Mouse (Mus musculus) adrenal gland, adult 8-10 months (tissue): ENCODE measurements at regions not wholly inside any gene's neighbourhood (a gene's known extent, or its start where the extent isn't known, plus 50 kb on each side); places are given as distances from the start of the nearest gene placed in this dataset.

Experiments used
- DNase-seq: peaks from one replicate; pipeline ENCODE4 v3.0.0; 2022

DNA sequence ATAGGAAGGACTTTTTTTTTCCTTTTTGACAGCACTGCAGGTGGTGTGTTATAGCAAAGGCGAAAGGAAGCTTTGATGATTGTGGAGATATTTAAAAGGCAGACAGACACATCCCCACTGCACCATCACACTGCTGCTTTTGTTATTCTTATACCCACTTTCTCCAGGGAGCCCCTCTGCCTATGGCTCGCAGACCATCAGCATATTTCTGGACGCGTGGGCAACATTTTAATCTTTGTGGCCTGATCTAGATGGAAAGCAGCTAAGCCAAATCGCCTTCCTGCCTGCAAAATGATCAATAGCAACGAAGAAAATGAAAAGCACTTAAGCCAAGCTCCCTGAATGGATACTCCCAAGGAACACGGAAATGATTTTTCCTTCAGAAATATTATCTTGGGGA is 1054.0 kb downstream of the Synb start:
- no peak for DNase-seq

DNA sequence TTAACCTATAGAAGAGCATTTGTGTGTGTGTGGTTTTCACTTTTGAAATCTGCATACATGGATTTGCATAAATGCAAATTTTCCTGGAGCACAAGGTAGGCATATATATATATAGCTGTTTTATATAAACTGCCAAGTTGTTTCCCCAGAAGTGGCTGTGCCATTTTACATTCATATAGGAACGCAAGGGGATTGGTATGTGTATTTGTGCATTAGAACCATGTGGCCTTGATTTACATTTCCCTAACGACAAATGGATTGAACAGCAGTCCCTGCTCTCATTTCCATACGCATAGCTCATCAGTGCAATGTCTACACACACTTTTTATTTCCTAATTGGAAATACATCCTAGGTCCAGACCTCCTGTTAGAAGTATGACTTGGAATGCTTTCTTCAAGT is 1069.9 kb downstream of the Synb start:
- DNase-seq = no peak

DNA sequence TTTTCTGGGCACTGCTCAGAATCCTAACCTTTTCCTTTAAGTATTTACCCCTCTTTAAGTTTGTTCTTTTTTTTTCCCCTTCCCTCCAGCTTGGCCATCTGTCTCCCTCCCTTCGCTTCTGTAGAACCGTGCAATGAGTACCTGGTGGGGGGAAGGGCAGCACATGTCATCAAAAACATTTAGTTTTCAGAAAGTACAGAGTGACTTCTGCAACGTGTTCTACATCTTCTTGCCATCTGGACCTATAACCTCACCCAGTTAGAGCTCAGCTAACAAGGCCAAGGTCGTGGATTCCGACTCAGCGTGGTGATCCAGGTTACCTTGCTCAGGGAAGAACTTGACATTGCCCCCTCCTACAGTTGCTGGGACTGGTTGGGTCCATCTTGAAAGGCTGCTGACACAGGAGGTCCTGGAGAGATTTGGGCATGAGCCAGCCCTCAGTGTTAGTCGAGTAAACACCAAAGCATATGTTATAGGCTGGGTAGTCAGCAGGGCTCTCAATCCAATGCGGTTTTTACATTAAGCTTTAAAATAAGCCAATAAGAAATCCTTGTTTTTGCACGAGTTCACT is 1075.0 kb downstream of the Synb start:
- DNase-seq = peak; percentile 2

DNA sequence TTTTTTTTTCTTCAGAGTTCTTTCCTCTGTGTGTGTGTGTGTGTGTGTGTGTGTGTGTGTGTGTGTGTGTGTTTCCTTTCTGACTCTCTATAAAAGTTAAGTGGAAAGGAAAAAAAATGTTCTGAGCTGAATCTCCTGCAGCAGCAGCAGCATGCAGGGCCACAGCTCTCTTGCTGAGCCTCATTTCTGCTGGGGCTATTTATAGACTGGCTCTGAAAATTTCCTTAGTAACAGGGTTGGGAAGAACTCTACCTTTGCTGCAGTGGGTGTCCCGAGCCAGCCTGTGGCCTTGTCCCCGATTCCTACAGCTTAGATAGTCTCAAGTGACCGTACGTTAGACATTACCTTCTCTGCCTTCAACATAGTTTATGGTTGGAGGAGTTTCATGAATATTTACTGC is 1075.6 kb downstream of the Synb start:
- DNase-seq = peak; percentile 40

DNA sequence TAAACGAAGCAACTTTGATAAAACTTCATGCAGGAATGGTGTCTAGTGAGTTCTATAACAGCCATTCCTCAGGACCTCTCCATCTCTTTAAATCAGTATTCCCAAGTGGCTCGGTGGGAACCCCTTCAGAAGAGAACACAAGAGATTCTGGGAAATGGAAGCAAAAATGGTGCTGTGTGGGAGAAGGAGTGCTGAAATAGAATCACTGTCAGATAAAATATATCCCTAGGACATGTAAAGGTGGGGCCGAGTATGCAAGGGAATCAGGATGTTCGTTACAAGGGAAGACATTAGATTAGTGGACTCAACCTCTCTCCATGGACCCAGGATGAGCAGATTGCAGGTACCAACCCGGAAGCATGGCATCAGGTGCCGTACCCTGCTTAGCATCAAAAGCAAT is 1076.1 kb downstream of the Synb start:
- DNase-seq = no peak

DNA sequence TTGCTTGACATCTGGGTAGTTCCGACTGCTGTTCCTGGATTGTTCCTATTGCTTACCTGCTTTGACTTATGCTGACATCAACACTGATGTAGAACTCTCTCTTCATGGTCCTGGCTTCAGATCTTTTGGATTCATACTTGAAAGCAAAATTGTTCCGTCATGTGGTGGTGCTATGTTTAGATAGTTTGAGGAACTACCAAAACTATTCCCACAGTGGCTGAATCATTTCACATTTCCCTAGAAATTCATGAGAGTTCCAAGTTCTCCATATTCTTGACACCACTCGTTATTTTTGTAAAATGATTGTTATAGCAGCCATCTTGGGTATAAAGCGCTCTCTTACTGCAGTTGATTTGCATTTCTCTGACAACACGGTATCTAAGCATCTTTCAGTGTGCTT is 1080.2 kb downstream of the Synb start:
- no peak for DNase-seq

DNA sequence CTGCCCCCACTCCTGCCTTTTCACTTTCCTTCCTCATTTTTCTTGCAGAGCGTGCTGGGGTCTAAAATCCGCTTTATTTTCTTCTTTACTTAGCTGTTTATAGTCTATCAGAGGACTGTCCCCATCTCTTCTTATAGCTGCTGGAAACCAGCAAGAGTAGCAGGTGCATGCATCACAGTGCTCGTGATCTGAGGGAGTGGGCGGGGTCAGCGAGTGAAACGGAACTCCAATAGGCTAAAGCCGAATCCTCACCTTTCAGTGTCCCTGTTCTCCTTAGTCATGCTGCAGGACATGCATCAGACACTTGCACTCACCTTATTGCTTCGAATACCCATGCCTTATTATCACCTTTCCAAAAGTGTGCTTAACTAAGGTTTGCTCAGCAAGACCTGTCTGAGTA is 1095.3 kb downstream of the Synb start:
- no peak for DNase-seq

DNA sequence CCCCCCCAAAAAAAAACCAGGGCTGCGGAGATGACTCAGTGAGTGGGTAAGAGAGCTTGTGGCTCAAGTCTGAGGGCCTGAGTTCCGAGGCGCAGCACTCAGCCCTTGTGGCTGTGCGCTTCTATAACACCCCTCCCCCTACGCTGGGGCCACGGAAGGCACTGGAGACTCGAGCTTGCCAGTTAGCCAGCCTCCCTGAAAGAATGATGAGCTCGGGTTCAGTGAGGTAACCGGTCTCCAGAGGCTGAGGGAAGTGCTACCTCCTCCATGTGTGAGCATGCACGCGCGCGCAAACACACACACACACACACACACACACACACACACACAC is 1096.7 kb downstream of the Synb start:
- no peak for DNase-seq

DNA sequence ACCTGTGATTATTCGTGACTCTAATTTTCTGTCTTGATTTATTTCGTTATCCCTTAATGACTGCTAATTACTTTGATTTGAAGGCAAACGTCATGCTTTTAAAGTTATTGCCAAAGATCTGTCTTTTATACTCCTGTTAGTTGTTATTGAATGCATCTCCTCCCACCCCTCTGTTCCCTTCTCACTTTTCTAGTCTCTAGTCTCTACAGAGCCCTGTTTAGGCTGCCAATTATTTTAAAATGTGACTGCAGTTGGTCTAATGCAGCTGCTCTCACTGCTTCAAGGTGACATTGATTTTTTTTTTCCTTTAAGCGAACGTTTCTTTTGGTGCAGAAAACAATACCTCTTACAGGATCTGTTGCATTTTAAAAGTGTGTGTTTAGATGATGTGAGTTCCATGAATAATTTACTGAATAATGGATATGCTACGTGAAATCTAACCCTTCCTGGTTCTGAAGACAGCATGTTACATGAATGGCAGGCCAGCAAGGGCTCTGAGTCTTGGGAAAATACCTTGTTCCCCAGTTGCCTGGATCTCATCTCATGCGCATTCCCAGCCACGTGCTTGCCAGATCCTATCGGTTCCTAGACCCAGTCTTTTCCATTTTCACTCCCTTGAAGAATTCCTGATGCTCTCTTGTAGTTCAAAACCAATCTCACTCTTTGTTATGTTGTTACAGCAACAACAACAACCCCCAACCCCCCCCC is 1097.2 kb downstream of the Synb start:
- no peak for DNase-seq

DNA sequence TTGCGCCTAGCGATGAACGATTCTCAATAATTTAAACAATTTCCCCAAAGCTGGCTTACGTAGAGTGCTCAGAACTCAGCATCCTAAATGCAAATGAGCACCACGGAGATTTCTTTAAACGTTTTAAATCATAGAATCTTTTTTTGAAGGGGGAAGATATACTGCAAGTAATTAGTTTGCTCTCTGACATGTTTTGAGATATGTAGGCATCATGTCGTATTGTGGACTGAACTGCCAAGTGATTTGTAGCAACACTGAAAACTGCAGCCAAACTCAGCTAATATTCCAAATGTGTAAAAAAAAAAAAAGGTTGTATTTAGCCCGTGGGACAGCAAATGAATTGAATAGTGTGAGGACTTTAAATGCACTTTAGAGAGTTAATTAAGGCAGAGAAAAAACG is 1097.9 kb downstream of the Synb start:
- no peak for DNase-seq

DNA sequence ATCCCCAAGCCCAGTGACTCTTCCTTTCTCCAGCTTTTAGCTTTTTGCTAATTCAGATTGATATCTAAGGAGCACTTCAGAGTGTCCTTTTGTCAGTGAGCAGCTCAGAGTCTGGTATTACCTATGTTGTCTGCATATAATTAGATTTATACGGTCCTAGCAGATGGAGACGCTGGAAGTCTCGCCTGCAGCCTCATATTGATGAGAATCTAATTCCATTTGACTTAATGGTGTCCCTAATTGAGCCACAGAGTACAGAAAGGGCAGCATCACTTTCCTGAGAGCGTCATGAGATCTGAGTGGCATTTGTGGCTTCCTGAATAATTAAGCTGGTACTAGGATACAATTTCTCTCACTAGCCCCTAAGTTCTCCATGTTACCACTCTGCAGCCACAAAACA is 1104.2 kb downstream of the Synb start:
- no peak for DNase-seq

DNA sequence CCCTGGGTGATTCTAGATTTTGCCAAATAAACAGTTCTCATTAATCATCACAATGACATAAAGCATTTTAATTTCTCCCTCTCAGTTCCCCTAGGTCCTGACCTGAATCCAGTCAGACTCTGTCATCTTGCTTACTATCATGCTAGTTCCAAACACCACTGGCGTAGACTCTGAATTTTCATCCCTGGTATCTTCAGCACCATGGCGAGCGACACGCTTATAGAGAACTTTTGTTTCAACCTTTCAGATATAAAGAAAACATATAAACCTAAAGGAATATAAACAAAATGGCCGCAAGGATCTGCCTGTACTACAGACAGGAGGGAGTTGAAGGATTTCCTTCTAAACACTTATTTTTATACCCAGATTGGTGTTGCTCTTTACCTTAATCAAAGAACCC is 1105.8 kb downstream of the Synb start:
- DNase-seq = no peak

DNA sequence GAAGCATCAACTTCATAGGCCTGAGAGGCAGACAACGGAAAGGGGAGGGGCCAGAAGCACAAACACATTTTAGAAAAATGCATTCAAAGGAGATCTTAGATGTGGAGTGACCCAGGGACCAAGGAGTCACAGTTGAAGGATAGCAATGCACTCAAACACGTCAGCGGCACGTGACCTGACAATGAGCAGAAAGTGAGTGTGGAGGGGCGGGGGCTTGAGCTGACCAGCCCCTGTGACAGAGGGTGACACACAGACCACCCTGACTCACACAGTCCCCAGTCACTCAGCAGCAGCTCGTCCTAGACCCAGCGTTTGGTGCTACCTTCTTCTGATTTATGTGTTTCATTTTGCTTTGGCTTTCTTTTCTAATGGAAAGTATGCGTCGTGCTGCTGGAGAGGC is 1111.5 kb downstream of the Synb start:
- DNase-seq = no peak

DNA sequence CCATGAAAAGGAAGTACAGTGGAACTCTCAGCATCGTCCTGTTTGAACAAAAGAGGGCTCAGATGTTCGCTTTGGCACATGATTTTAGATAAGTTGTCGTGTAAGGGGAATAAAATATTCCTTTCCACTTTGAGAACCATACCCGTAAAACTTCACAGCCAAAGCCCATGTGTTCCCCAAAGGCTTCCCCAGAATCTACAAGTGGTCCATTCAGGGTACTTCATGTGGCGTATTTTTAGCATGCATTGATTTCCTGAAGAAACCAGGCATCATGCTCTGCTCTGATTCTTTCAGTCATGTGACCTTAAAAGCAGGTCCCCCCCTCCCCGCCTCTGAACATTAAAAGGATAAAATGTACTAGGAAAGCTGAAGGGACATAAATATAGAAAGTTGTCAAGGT is 1112.9 kb downstream of the Synb start:
- no peak for DNase-seq
